ENCODE assay signal across 9 mouse cellular contexts in genomic region chr10:84774573-84774972, GRCm38 (mm10). TPM values are rescaled to one million over a fixed set of nuclear protein-coding genes. Genes with fewer than 3 reads are reported as not detected.
A peak's percentile ranks its signal among the peaks of the same experiment; 100 is the strongest.
DNase-seq lines count a peak whose midpoint lies in the region; ATAC-seq lines count a peak whose summit lies in the region.
"Had no signal": no experiment of that assay in that cellular context is flagged by ENCODE, and none has a peak within 500 bp of the region (broad histone marks: within the 10 kb centered on the region; RNA-seq: fewer than 3 reads in every experiment).

No protein-coding gene starts in this region.

- H3K9me3 ChIP-seq in forebrain, embryonic 16.5 days (ENCODE audit: control insufficient read depth, low read length), result no peaks in the 10 kb centered on the region
- H3K9me3 ChIP-seq: limb, embryonic 12.5 days had no signal

- peak; percentile 85 for ATAC-seq in common myeloid progenitor, adult 5-6 weeks (replicated peaks; ENCODE audit: low read depth, poor library complexity, severe bottlenecking)
- ATAC-seq in megakaryocyte progenitor cell, adult 5-6 weeks (replicated peaks; ENCODE audit: poor library complexity), result peak; percentile 88
- ATAC-seq in forebrain, embryonic 16.5 days, result no peak

- no peak overlapping the region for H3K4me2 ChIP-seq in forebrain, embryonic 16.5 days (ENCODE audit: low read length)
- H3K4me2 ChIP-seq: limb, embryonic 12.5 days had no signal

- H3K4me3 ChIP-seq in forebrain, embryonic 16.5 days (replicated peaks; ENCODE audit: low read length), result no peak overlapping the region
- H3K4me3 ChIP-seq: limb, embryonic 12.5 days had no signal

- H3K27ac ChIP-seq in forebrain, embryonic 16.5 days (ENCODE audit: low read length), result no peak overlapping the region
- H3K27ac ChIP-seq: limb, embryonic 12.5 days had no signal

- peak; percentile 44 to 64 for DNase-seq in right cerebral cortex, postnatal 10 days (ENCODE audit: low spot score in 2 of 2)
- no peak for DNase-seq in right cerebral cortex, postnatal 4 days
- DNase-seq in kidney, adult 9 months, result peak; percentile 63
- DNase-seq in cerebellum, adult 9-10 months, result no peak
- no peak for DNase-seq in MN1 (ENCODE audit: low spot score)

- 0 out of 2 replicates have a peak, but pooled peaks cover 2% of the 10 kb centered on the region for H3K4me1 ChIP-seq in forebrain, embryonic 16.5 days (replicated peaks; ENCODE audit: control insufficient read depth, insufficient read depth, low read length)
- H3K4me1 ChIP-seq: limb, embryonic 12.5 days had no signal

- H3K27me3 ChIP-seq in forebrain, embryonic 16.5 days (replicated peaks; ENCODE audit: control insufficient read depth, insufficient read depth, low read length), result no peaks in the 10 kb centered on the region
- H3K27me3 ChIP-seq: limb, embryonic 12.5 days had no signal

- no peaks in the 10 kb centered on the region for H3K36me3 ChIP-seq in forebrain, embryonic 16.5 days (ENCODE audit: control insufficient read depth, insufficient read depth)
- H3K36me3 ChIP-seq: limb, embryonic 12.5 days had no signal

- no peak overlapping the region for H3K9ac ChIP-seq in forebrain, embryonic 16.5 days (replicated peaks; ENCODE audit: low read depth, low read length)
- H3K9ac ChIP-seq: limb, embryonic 12.5 days had no signal

- 91% methylated on average over 12 of the region's 12 CpGs for WGBS in forebrain, embryonic 16.5 days

RNA-seq across cellular contexts. Expression of gene Rfx4, which starts 18.7 kb away (rescaled TPM):
- not detected in 2 replicates for total RNA-seq in common myeloid progenitor, adult 5-6 weeks (2017)
- total RNA-seq in megakaryocyte progenitor cell, adult 5-6 weeks (2015), result not detected in 2 replicates
- total RNA-seq in megakaryocyte progenitor cell, adult 5-6 weeks (2017), result not detected in 2 replicates
- 6.9 and 7.2 TPM in 2 replicates for polyA plus RNA-seq in forebrain, embryonic 16.5 days (2015; fragmentation: Nextera tagmentation; extraction: Ambion mirVana)

Comparison
In these comparisons a context has a peak if more than half of its experiments do, and no peak if none do; other contexts are left out.
1. DNase-seq: peak in right cerebral cortex, postnatal 10 days (2 of 2) and kidney, adult 9 months (single experiment); none in right cerebral cortex, postnatal 4 days (single experiment), cerebellum, adult 9-10 months (single experiment) and MN1 (single experiment).